Mouse (Mus musculus) embryo, embryonic 9.5 days (tissue): ENCODE measurements around the gene Ldlrap1.

ENCODE experiments used
- DNase-seq: peaks from one replicate; pipeline ENCODE4 v3.0.0-alpha.2; 2017; ENCODE audit errors: extremely low spot score

The Ldlrap1 gene

GRCm38 (mm10) chr4:134751682-134752380 is 16.0 kb downstream of the Ldlrap1 start:
- no peak for DNase-seq

- DNase-seq: no peak
Measured at GRCm38 (mm10) chr4:134750825-134751224, 17.0 kb downstream of the Ldlrap1 start.

GRCm38 (mm10) chr4:134750263-134750662 is 17.6 kb downstream of the Ldlrap1 start:
- no peak for DNase-seq

- peak; percentile 37 for DNase-seq
Measured at GRCm38 (mm10) chr4:134749301-134750030, 18.4 kb downstream of the Ldlrap1 start.

GRCm38 (mm10) chr4:134745900-134746661 is 21.7 kb downstream of the Ldlrap1 start:
- no peak for DNase-seq

GRCm38 (mm10) chr4:134743881-134744633 is 23.8 kb downstream of the Ldlrap1 start:
- no peak for DNase-seq

- no peak for DNase-seq
Measured at GRCm38 (mm10) chr4:134741949-134742348, 25.9 kb downstream of the Ldlrap1 start.

- DNase-seq: no peak
Measured at GRCm38 (mm10) chr4:134740186-134740585, 27.6 kb downstream of the Ldlrap1 start.

GRCm38 (mm10) chr4:134739530-134739929 is 28.3 kb downstream of the Ldlrap1 start:
- no peak for DNase-seq

GRCm38 (mm10) chr4:134737365-134737910 is 30.4 kb downstream of the Ldlrap1 start:
- no peak for DNase-seq

- no peak for DNase-seq
Measured at GRCm38 (mm10) chr4:134736147-134736546, 31.7 kb downstream of the Ldlrap1 start.

GRCm38 (mm10) chr4:134734629-134735081 is 33.2 kb downstream of the Ldlrap1 start:
- no peak for DNase-seq

GRCm38 (mm10) chr4:134734038-134734628 is 33.7 kb downstream of the Ldlrap1 start:
- peak; percentile 73 for DNase-seq

GRCm38 (mm10) chr4:134733371-134733770 is 34.5 kb downstream of the Ldlrap1 start:
- no peak for DNase-seq

- DNase-seq: no peak
Measured at GRCm38 (mm10) chr4:134730106-134730505, 37.7 kb downstream of the Ldlrap1 start.

- DNase-seq: no peak
Measured at GRCm38 (mm10) chr4:134725735-134726345, 42.0 kb downstream of the Ldlrap1 start.

GRCm38 (mm10) chr4:134724974-134725373 is 42.9 kb downstream of the Ldlrap1 start:
- no peak for DNase-seq

- no peak for DNase-seq
Measured at GRCm38 (mm10) chr4:134723251-134723650, 44.6 kb downstream of the Ldlrap1 start.

GRCm38 (mm10) chr4:134721076-134721475 is 46.7 kb downstream of the Ldlrap1 start:
- DNase-seq: no peak

- no peak for DNase-seq
Measured at GRCm38 (mm10) chr4:134720371-134720770, 47.5 kb downstream of the Ldlrap1 start.
